Mouse (Mus musculus) forebrain, embryonic 15.5 days (tissue): ENCODE measurements around the gene Fastkd3. TPM values are rescaled to one million over a fixed set of nuclear protein-coding genes. Genes with fewer than 3 reads are reported as not detected.

ENCODE experiments used
- ATAC-seq: fragments of 200-750 bp; cut with Nextera tagmentation; replicated peaks from 2 replicates; pipeline ENCODE4 v1.8.0; 2017; ENCODE audit warnings: mild to moderate bottlenecking, moderate TSS enrichment, moderate library complexity
- H3K27ac ChIP-seq: fragments of 300-500 bp; sonication (generic); replicated peaks from 2 replicates; pipeline ENCODE4 v1.5.1; 2015; ENCODE audit warnings: mild to moderate bottlenecking, inconsistent platforms
- H3K27me3 ChIP-seq: fragments of 300-500 bp; sonication (generic); 2 replicates; pipeline ENCODE4 v1.6.1; 2015; ENCODE audit warnings: inconsistent platforms
- H3K36me3 ChIP-seq: fragments of 300-500 bp; sonication (generic); 2 replicates; pipeline ENCODE4 v1.6.1; 2015; ENCODE audit warnings: mild to moderate bottlenecking, inconsistent platforms
- H3K4me1 ChIP-seq: fragments of 300-500 bp; sonication (generic); 2 replicates; pipeline ENCODE4 v1.6.1; 2015; ENCODE audit warnings: inconsistent platforms
- H3K4me2 ChIP-seq: fragments of 300-500 bp; sonication (generic); replicated peaks from 2 replicates; pipeline ENCODE4 v1.6.1; 2015; ENCODE audit warnings: mild to moderate bottlenecking, inconsistent platforms
- H3K4me3 ChIP-seq: fragments of 300-500 bp; sonication (generic); 2 replicates; pipeline ENCODE4 v1.5.1; 2015; ENCODE audit warnings: mild to moderate bottlenecking, inconsistent platforms
- H3K9ac ChIP-seq: fragments of 300-500 bp; sonication (generic); replicated peaks from 2 replicates; pipeline ENCODE4 v1.6.1; 2015; ENCODE audit warnings: mild to moderate bottlenecking, inconsistent platforms
- H3K9me3 ChIP-seq: fragments of 300-500 bp; sonication (generic); 2 replicates; pipeline ENCODE4 v1.6.1; 2016; ENCODE audit warnings: inconsistent platforms
- WGBS: fragments of 180-500 bp; shearing (Covaris S2); methylation state at CpG from one replicate; pipeline ENCODE4 v1.1.7; 2015; ENCODE audit warnings: mixed read lengths; 5-methylcytosine and 5-hydroxymethylcytosine counted together
- polyA plus RNA-seq: library from polyadenylated mRNA; unstranded; fragments of >200 nt; fragmentation: Nextera tagmentation; extraction: Ambion mirVana; gene quantifications from 2 replicates; pipeline ENCODE4 v1.2.1, GENCODE M21; 2015

Fastkd3 gene
- polyA plus RNA-seq, 1 experiment from 2014 or later = 28.0 TPM

DNA sequence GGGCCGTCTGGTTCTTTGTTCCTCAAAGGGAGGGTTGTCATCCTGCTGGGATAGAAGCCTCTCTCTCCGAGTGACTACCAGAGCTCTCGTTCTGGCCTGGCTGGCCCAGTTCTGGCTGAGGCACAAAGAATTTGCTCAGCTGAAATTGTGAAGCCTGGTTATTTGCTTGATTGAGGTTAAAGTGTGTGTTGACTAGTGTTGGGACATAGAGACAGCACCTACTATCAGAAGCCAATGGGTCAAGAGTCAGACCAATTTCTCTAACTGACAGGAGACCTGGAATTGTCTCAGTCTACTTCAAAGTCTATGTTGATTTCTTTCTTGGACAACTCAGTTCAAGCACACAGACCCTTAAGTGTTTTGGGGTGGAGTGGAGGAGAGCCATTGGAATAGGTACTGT is 45.0 kb downstream of the Fastkd3 start:
- WGBS = 71% methylated on average over 3 of the region's 3 CpGs
- Histone ChIP-seq H3K9ac (no peak overlapping the region), H3K36me3 (no peaks in the 10 kb centered on the region), H3K4me3 (no peak overlapping the region), H3K9me3 (no peaks in the 10 kb centered on the region), H3K4me1 (no peaks in the 10 kb centered on the region), H3K4me2 (no peak overlapping the region), H3K27me3 (no peaks in the 10 kb centered on the region), H3K27ac (no peak overlapping the region)
- ATAC-seq = no peak

Other genes starting within 250 kb of the Fastkd3 start
- 14.3 and 14.4 TPM in 2 replicates for gene Mtrr, start 85 bp upstream of the Fastkd3 start, polyA plus RNA-seq
- 3.4 and 4.3 TPM in 2 replicates for gene 1700001L19Rik, start 15.2 kb downstream of the Fastkd3 start, polyA plus RNA-seq